Mouse (Mus musculus) lung, embryonic 14.5 days (tissue): Measurements from ENCODE around the gene A630095N17Rik. TPM values are rescaled to one million over a fixed set of nuclear protein-coding genes. Genes with fewer than 3 reads are reported as not detected.
A peak's percentile ranks its signal among the peaks of the same experiment; 100 is the strongest.

Experiments
- ATAC-seq: fragments of 200-750 bp; cut with Nextera tagmentation; 2 replicates; pipeline ENCODE4 v1.8.0; 2017; ENCODE audit warnings: mild to moderate bottlenecking, moderate TSS enrichment, moderate library complexity; ENCODE audit not compliant: insufficient read depth
- DNase-seq: peaks from one replicate; pipeline ENCODE4 v3.0.0-alpha.2; 2015
- H3K27ac ChIP-seq: fragments of 300-500 bp; sonication (generic); 2 replicates; pipeline ENCODE4 v1.5.1; 2014; ENCODE audit warnings: low read depth, mild to moderate bottlenecking, moderate library complexity
- H3K27me3 ChIP-seq: fragments of 300-500 bp; sonication (generic); 2 replicates; pipeline ENCODE4 v1.6.1; 2014; ENCODE audit warnings: low read length, control low read depth; ENCODE audit not compliant: insufficient read depth
- H3K36me3 ChIP-seq: fragments of 300-500 bp; sonication (generic); 2 replicates; pipeline ENCODE4 v1.6.1; 2014; ENCODE audit warnings: control low read depth; ENCODE audit not compliant: insufficient read depth
- H3K4me1 ChIP-seq: fragments of 300-500 bp; sonication (generic); 2 replicates; pipeline ENCODE4 v1.6.1; 2014; ENCODE audit warnings: antibody characterized with exemption, control low read depth; ENCODE audit not compliant: insufficient read depth
- H3K4me2 ChIP-seq: fragments of 300-500 bp; sonication (generic); 2 replicates; pipeline ENCODE4 v1.6.1; 2014; ENCODE audit warnings: mild to moderate bottlenecking
- H3K4me3 ChIP-seq: fragments of 300-500 bp; sonication (generic); 2 replicates; pipeline ENCODE4 v1.5.1; 2014; ENCODE audit warnings: low read depth, low read length
- H3K9ac ChIP-seq: fragments of 300-500 bp; sonication (generic); 2 replicates; pipeline ENCODE4 v1.6.1; 2014
- H3K9me3 ChIP-seq: fragments of 300-500 bp; sonication (generic); 2 replicates; pipeline ENCODE4 v1.6.1; 2016; ENCODE audit warnings: low read depth, low read length, control low read depth
- CTCF ChIP-seq: IDR thresholded peaks from 2 replicates; pipeline ENCODE4 v1.5.1; 2016; ENCODE audit warnings: antibody characterized with exemption, low read depth
- WGBS: fragments of 180-500 bp; shearing (Covaris S2); extraction: QIAGEN DNeasy Blood & Tissue Kit; methylation state at CpG from one replicate; pipeline ENCODE4 v1.1.7; 2014; 5-methylcytosine and 5-hydroxymethylcytosine counted together
- polyA plus RNA-seq: library from polyadenylated mRNA; unstranded; fragments of >200 nt; fragmentation: Nextera tagmentation; extraction: Ambion mirVana; gene quantifications from 2 replicates; pipeline ENCODE4 v1.2.1, GENCODE M21; 2014

Gene A630095N17Rik
- polyA plus RNA-seq, 1 experiment from 2014 or later = not detected

- 71% methylated on average over 4 of the region's 4 CpGs for WGBS
- Histone ChIP-seq H3K4me2 (0 out of 2 replicates have a peak overlapping the region, but pooled peaks have one; percentile 7), H3K27ac (no peak overlapping the region), H3K4me1 (peaks cover 4% of the 10 kb centered on the region; the same call in 1 of the 2 replicates), H3K27me3 (peaks cover 4% of the 10 kb centered on the region; the same call in 1 of the 2 replicates), H3K4me3 (no peak overlapping the region), H3K9ac (no peak overlapping the region), H3K36me3 (peaks cover 43% of the 10 kb centered on the region), H3K9me3 (no peaks in the 10 kb centered on the region)
- TF ChIP-seq CTCF = no peak
- no peak for DNase-seq
- no peak for ATAC-seq
Measured at GRCm38 (mm10) chr1:75212542-75212941, 19.4 kb downstream of the A630095N17Rik start.

- ATAC-seq = peak; percentile 17; the same call in 1 of the 2 replicates
- Histone ChIP-seq H3K9ac (peak overlapping the region; percentile 93), H3K27me3 (no peaks in the 10 kb centered on the region), H3K9me3 (no peaks in the 10 kb centered on the region), H3K4me2 (peak overlapping the region; percentile 72), H3K4me1 (peaks cover 4% of the 10 kb centered on the region; the same call in 1 of the 2 replicates), H3K27ac (no peak overlapping the region), H3K36me3 (peaks cover 43% of the 10 kb centered on the region), H3K4me3 (peak overlapping the region; percentile 91)
- 11% methylated on average over 17 of the region's 17 CpGs for WGBS
- TF ChIP-seq CTCF = no peak
- DNase-seq = no peak
Measured at GRCm38 (mm10) chr1:75211141-75211708, 20.7 kb downstream of the A630095N17Rik start.

- H3K36me3 ChIP-seq = peaks cover 37% of the 10 kb centered on the region
- WGBS = 5% methylated on average over 42 of the region's 42 CpGs
- peak within 1 kb of the TSS; percentile 91 for H3K4me3 ChIP-seq
- no peaks in the 10 kb centered on the region for H3K9me3 ChIP-seq
- no peak for TF ChIP-seq CTCF
- H3K9ac ChIP-seq = peak within 1 kb of the TSS; percentile 93
- peaks cover 4% of the 10 kb centered on the region; the same call in 1 of the 2 replicates for H3K4me1 ChIP-seq
- peak within 1 kb of the TSS; percentile 42; the same call in 1 of the 2 replicates for H3K27ac ChIP-seq
- peak; percentile 93 for ATAC-seq
- H3K27me3 ChIP-seq = no peaks in the 10 kb centered on the region
- peak; percentile 99 for DNase-seq
- H3K4me2 ChIP-seq = peak within 1 kb of the TSS; percentile 72
Measured at GRCm38 (mm10) chr1:75210136-75211087, 21.5 kb downstream of the A630095N17Rik start, which contains the start of the genes Glb1l and Stk16. TSS of gene Glb1l (minus strand) at chr1:75210813. TSS of gene Stk16 (plus strand) at chr1:75210838.

- ATAC-seq = no peak; the same call in 1 of the 2 replicates
- H3K9me3 ChIP-seq = no peaks in the 10 kb centered on the region
- peak overlapping the region; percentile 45 for H3K4me3 ChIP-seq
- H3K4me2 ChIP-seq = peak overlapping the region; percentile 72
- peak; percentile 73 for DNase-seq
- WGBS = 11% methylated on average over 34 of the region's 34 CpGs
- no peaks in the 10 kb centered on the region for H3K27me3 ChIP-seq
- peak overlapping the region; percentile 61 for H3K9ac ChIP-seq
- peaks cover 4% of the 10 kb centered on the region; the same call in 1 of the 2 replicates for H3K4me1 ChIP-seq
- no peak for TF ChIP-seq CTCF
- no peak overlapping the region for H3K27ac ChIP-seq
- H3K36me3 ChIP-seq = peaks cover 24% of the 10 kb centered on the region
Measured at GRCm38 (mm10) chr1:75208967-75209678, 22.8 kb downstream of the A630095N17Rik start.

- WGBS = 83% methylated on average over 1 of the region's 1 CpGs
- Histone ChIP-seq H3K4me2 (no peak overlapping the region), H3K36me3 (peaks cover 32% of the 10 kb centered on the region), H3K9ac (no peak overlapping the region), H3K27ac (no peak overlapping the region), H3K27me3 (no peaks in the 10 kb centered on the region), H3K4me1 (no peaks in the 10 kb centered on the region), H3K4me3 (no peak overlapping the region), H3K9me3 (no peaks in the 10 kb centered on the region)
- no peak for TF ChIP-seq CTCF
- DNase-seq (no peak), ATAC-seq (no peak)
Measured at GRCm38 (mm10) chr1:75201236-75201635, 30.7 kb downstream of the A630095N17Rik start.

GRCm38 (mm10) chr1:75192452-75192851 lies 39.5 kb downstream of the A630095N17Rik start:
- H3K9me3 ChIP-seq = no peaks in the 10 kb centered on the region
- H3K27me3 ChIP-seq = no peaks in the 10 kb centered on the region
- no peak for TF ChIP-seq CTCF
- peak; percentile 39; the same call in 1 of the 2 replicates for ATAC-seq
- WGBS = 0% methylated on average over 19 of the region's 19 CpGs
- H3K36me3 ChIP-seq = peaks cover 29% of the 10 kb centered on the region
- peak overlapping the region; percentile 67 for H3K4me3 ChIP-seq
- peak overlapping the region; percentile 92 for H3K4me2 ChIP-seq
- peak overlapping the region; percentile 85 for H3K9ac ChIP-seq
- peaks cover 16% of the 10 kb centered on the region for H3K4me1 ChIP-seq
- peak; percentile 39 for DNase-seq
- H3K27ac ChIP-seq = peak overlapping the region; percentile 96
